Mouse (Mus musculus) embryonic fibroblast, embryonic 13.5 days (primary cell): ENCODE results near the gene 4930518I15Rik.

Experiments used
- CTCF ChIP-seq: IDR thresholded peaks from 2 replicates; pipeline ENCODE4 v1.5.1; 2011; ENCODE audit warnings: mild to moderate bottlenecking, control low read depth, low read length, moderate library complexity, borderline replicate concordance; ENCODE audit not compliant: insufficient read depth
- POLR2A ChIP-seq: IDR thresholded peaks from 2 replicates; pipeline ENCODE4 v1.6.1; 2011; ENCODE audit warnings: low read depth, mild to moderate bottlenecking, control low read depth, low read length, moderate library complexity

DNA sequence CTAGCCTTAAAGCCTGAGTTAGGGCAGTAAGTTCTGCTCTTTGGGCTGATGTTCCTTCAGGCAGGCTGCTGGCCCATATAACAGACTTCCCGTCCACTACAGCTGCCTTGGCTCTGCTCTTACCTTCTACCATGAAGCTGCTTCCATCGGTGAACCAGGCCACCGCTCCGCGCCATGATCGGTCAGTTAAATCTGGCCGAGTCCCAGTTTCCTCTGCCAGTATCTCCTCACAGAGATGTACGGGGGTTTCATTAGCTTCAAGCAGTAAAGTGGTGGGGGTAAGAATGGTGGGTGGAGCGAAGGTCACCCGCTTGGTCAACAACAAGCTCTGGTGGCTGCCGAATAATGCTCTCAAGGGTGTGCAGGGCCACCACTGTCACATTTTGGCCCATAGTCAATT is 23.4 kb downstream of the 4930518I15Rik start:
- TF ChIP-seq CTCF (no peak), POLR2A (no peak)
